Mouse (Mus musculus) limb, embryonic 11.5 days (tissue): Measurements from ENCODE around the gene Dhrs9. TPM values are rescaled to one million over a fixed set of nuclear protein-coding genes. Genes with fewer than 3 reads are reported as not detected.

Experiments used
- ATAC-seq: fragments of 200-750 bp; cut with Nextera tagmentation; 2 replicates; pipeline ENCODE4 v1.8.0; 2017; ENCODE audit warnings: low read depth; ENCODE audit not compliant: insufficient number of reproducible peaks, low FRiP score, low TSS enrichment
- DNase-seq: peaks from one replicate; pipeline ENCODE4 v3.0.0-alpha.2; 2015; ENCODE audit warnings: low spot score
- H3K27ac ChIP-seq: fragments of 300-500 bp; sonication (generic); replicated peaks from 2 replicates; pipeline ENCODE4 v1.5.1; 2014; ENCODE audit warnings: low read depth, mild to moderate bottlenecking, low read length
- H3K27me3 ChIP-seq: fragments of 300-500 bp; sonication (generic); 2 replicates; pipeline ENCODE4 v1.6.1; 2014; ENCODE audit warnings: mild to moderate bottlenecking, low read length, mixed read lengths; ENCODE audit not compliant: control insufficient read depth, insufficient read depth
- H3K36me3 ChIP-seq: fragments of 300-500 bp; sonication (generic); 2 replicates; pipeline ENCODE4 v1.6.1; 2014; ENCODE audit warnings: mild to moderate bottlenecking, low read length, moderate library complexity, mixed read lengths; ENCODE audit not compliant: control insufficient read depth, insufficient read depth
- H3K4me1 ChIP-seq: fragments of 300-500 bp; sonication (generic); 2 replicates; pipeline ENCODE4 v1.6.1; 2014; ENCODE audit warnings: low read length, mixed read lengths; ENCODE audit not compliant: control insufficient read depth, insufficient read depth
- H3K4me2 ChIP-seq: fragments of 300-500 bp; sonication (generic); 2 replicates; pipeline ENCODE4 v1.6.1; 2014; ENCODE audit warnings: low read depth, mild to moderate bottlenecking, moderate library complexity; ENCODE audit not compliant: severe bottlenecking
- H3K4me3 ChIP-seq: fragments of 300-500 bp; sonication (generic); 2 replicates; pipeline ENCODE4 v1.5.1; 2014; ENCODE audit warnings: low read depth, low read length
- H3K9ac ChIP-seq: fragments of 300-500 bp; sonication (generic); 2 replicates; pipeline ENCODE4 v1.6.1; 2014; ENCODE audit warnings: mild to moderate bottlenecking, low read length
- H3K9me3 ChIP-seq: fragments of 300-500 bp; sonication (generic); 2 replicates; pipeline ENCODE4 v1.6.1; 2016; ENCODE audit warnings: low read length; ENCODE audit not compliant: control insufficient read depth
- WGBS: fragments of 180-500 bp; shearing (Covaris S2); extraction: QIAGEN DNeasy Blood & Tissue Kit; methylation state at CpG from one replicate; pipeline ENCODE4 v1.1.7; 2014; 5-methylcytosine and 5-hydroxymethylcytosine counted together
- polyA plus RNA-seq: library from polyadenylated mRNA; unstranded; fragments of >200 nt; fragmentation: Nextera tagmentation; extraction: Ambion mirVana; gene quantifications from 2 replicates; pipeline ENCODE4 v1.2.1, GENCODE M21; 2014

Dhrs9 gene
- polyA plus RNA-seq, 1 experiment from 2014 or later, result not detected

DNA sequence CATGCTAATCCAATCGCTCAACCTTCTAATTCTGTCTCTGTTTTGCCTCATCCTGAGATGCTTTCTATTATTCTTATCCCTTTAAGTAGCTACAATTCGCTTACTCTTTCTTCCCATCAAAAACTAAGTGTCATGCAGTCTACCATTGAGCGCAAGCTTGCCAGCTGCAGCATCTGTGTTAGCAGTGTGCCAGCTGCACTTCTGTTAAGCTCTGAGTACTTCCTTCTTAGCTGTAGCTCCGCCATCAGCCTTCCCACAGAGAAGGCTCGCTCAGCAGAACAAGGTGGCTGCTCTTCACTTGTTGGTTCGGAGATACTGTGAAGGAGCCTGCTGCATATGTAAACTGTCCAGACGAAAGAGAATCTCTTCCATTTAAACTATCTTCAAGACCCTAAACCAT lies 22.1 kb downstream of the Dhrs9 start:
- WGBS, result 89% methylated on average over 7 of the region's 7 CpGs
- no peak overlapping the region for H3K4me2 ChIP-seq
- no peaks in the 10 kb centered on the region for H3K9me3 ChIP-seq
- H3K4me3 ChIP-seq, result no peak overlapping the region
- no peaks in the 10 kb centered on the region for H3K27me3 ChIP-seq
- H3K36me3 ChIP-seq, result no peaks in the 10 kb centered on the region
- no peak overlapping the region for H3K9ac ChIP-seq
- no peak overlapping the region for H3K27ac ChIP-seq
- no peak for DNase-seq
- no peak for ATAC-seq
- no peaks in the 10 kb centered on the region for H3K4me1 ChIP-seq

DNA sequence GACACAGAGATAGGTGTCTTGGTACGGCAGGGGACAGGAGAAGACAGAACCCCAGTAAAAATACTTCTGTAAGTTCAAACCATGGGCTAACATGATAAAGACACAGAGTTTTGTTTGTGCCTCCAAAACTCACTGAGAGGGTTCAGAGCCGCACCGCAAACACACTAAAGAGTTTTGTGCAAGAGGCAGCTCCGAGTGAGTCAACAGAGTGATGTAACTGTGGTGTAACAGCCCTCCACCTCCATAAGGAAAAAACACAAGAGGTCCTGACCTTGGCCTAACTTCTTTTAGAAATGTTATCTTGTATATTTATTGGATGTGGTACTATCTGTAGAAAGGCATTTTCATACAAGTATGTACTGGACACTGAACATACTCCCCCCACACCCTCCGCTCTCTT lies 25.4 kb downstream of the Dhrs9 start:
- H3K27me3 ChIP-seq, result no peaks in the 10 kb centered on the region
- no peaks in the 10 kb centered on the region for H3K9me3 ChIP-seq
- H3K9ac ChIP-seq, result no peak overlapping the region
- DNase-seq, result no peak
- 98% methylated on average over 5 of the region's 5 CpGs for WGBS
- no peak overlapping the region for H3K4me2 ChIP-seq
- no peak for ATAC-seq
- H3K36me3 ChIP-seq, result no peaks in the 10 kb centered on the region
- H3K27ac ChIP-seq, result no peak overlapping the region
- H3K4me1 ChIP-seq, result no peaks in the 10 kb centered on the region
- H3K4me3 ChIP-seq, result no peak overlapping the region

GRCm38 (mm10) chr2:69414539-69414938 lies 34.3 kb downstream of the Dhrs9 start:
- no peaks in the 10 kb centered on the region for H3K27me3 ChIP-seq
- 93% methylated on average over 10 of the region's 10 CpGs for WGBS
- H3K27ac ChIP-seq, result no peak overlapping the region
- H3K9me3 ChIP-seq, result no peaks in the 10 kb centered on the region
- H3K9ac ChIP-seq, result no peak overlapping the region
- no peaks in the 10 kb centered on the region for H3K4me1 ChIP-seq
- H3K36me3 ChIP-seq, result no peaks in the 10 kb centered on the region
- H3K4me2 ChIP-seq, result no peak overlapping the region
- H3K4me3 ChIP-seq, result no peak overlapping the region
- ATAC-seq, result no peak
- no peak for DNase-seq

DNA sequence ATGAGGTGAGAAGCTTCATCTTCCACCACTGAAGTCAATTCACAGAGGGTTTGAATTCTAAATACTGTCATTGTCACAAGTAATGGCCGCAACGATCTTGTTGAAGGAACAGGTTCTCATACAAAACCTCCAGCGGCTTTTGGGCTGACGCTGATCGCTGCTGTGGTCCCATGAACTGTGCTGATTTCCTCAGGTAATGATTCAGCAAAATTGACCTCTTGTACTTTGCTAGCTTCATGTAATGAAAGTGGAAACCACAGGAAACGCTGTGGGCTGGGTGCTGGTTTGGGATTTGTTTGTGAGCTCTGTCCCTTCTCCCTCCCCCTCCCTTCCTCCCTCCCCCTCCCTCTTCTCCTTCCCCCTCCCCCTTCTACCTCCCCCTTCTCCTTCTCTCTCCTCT lies 34.8 kb downstream of the Dhrs9 start:
- Histone ChIP-seq H3K4me1 (no peaks in the 10 kb centered on the region), H3K9me3 (no peaks in the 10 kb centered on the region), H3K9ac (no peak overlapping the region), H3K4me2 (no peak overlapping the region), H3K27me3 (no peaks in the 10 kb centered on the region), H3K27ac (no peak overlapping the region), H3K36me3 (no peaks in the 10 kb centered on the region), H3K4me3 (no peak overlapping the region)
- DNase-seq (no peak), ATAC-seq (no peak)
- 82% methylated on average over 6 of the region's 6 CpGs for WGBS

DNA sequence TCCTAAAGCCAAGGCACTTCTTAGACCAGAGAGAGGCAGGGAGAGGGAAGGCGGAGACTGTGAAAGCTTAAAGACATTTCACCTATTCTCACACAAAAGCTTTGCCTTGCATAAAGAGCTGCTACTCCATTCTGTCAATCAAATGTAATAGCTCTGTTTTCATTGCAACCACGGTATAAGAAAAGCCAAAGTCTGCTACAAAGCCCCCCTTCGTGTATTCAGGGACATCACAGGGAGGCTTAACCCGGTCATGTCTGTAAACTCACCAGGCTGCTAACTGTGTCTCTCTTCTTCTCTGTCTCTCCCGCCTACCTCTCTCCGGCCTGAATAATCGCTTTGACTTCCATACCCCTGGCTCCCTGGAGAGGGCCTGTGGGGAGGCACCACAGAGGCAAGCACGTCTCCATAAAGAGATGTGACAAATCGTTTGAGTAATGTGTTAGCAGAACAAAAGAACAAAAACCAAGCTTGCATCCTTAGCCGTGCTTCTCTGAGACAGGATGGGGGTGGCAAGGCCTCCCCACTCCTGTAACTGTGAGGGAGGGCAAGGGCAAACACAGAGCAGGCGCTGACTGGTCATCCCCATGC lies 38.1 kb downstream of the Dhrs9 start:
- 16% methylated on average over 11 of the region's 11 CpGs for WGBS
- no peak overlapping the region for H3K4me3 ChIP-seq
- no peaks in the 10 kb centered on the region for H3K36me3 ChIP-seq
- H3K27ac ChIP-seq, result no peak overlapping the region
- H3K27me3 ChIP-seq, result no peaks in the 10 kb centered on the region
- peak overlapping the region; percentile 13; the same call in 1 of the 2 replicates for H3K9ac ChIP-seq
- H3K4me1 ChIP-seq, result no peaks in the 10 kb centered on the region
- no peak overlapping the region for H3K4me2 ChIP-seq
- H3K9me3 ChIP-seq, result no peaks in the 10 kb centered on the region
- no peak for ATAC-seq
- no peak for DNase-seq

DNA sequence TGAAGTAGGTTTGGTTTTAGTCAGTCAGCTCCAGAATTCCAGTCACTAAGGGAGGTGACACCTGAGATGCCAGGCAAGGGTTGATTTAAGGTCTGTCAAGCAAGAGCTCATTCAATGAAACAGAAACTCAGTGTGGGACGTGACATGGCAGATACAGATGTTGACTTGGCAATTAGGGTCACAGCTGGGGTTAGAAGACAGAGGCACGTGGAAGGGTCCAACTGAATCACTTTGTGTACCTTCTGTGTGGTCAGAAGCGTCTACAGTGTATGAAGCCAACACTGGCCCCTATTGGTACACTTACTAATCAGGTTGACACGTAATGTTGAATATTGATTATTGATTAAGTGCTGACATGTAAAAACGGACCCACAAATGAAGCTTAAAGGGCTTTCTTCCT lies 44.6 kb downstream of the Dhrs9 start:
- no peaks in the 10 kb centered on the region for H3K4me1 ChIP-seq
- no peak overlapping the region for H3K4me3 ChIP-seq
- no peak overlapping the region for H3K4me2 ChIP-seq
- no peaks in the 10 kb centered on the region for H3K36me3 ChIP-seq
- DNase-seq, result no peak
- WGBS, result 49% methylated on average over 5 of the region's 5 CpGs
- ATAC-seq, result no peak
- no peaks in the 10 kb centered on the region for H3K27me3 ChIP-seq
- no peak overlapping the region for H3K9ac ChIP-seq
- H3K27ac ChIP-seq, result no peak overlapping the region
- H3K9me3 ChIP-seq, result no peaks in the 10 kb centered on the region

DNA sequence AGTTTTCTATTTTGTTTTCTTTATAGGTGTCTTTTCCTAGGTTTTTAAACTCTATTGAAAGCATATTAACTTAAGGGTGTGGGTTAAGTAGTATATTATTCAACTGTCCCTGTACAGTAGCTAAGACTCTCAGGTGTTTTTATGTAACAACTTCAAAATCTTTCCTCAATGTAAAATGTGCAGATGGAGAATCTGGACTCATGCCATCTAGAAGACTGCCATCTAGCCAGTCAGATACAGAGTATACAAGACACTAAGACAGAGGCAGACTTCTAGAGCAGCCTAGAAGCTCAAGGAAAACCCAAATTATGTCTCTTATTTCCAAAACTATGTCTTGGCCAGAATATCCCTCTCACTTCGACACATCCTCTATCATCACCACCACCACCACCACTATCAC lies 45.8 kb downstream of the Dhrs9 start:
- Histone ChIP-seq H3K9ac (no peak overlapping the region), H3K36me3 (no peaks in the 10 kb centered on the region), H3K4me3 (no peak overlapping the region), H3K4me2 (no peak overlapping the region), H3K9me3 (no peaks in the 10 kb centered on the region), H3K4me1 (no peaks in the 10 kb centered on the region), H3K27ac (no peak overlapping the region), H3K27me3 (no peaks in the 10 kb centered on the region)
- ATAC-seq, result no peak
- DNase-seq, result no peak
- 83% methylated on average over 1 of the region's 1 CpGs for WGBS

DNA sequence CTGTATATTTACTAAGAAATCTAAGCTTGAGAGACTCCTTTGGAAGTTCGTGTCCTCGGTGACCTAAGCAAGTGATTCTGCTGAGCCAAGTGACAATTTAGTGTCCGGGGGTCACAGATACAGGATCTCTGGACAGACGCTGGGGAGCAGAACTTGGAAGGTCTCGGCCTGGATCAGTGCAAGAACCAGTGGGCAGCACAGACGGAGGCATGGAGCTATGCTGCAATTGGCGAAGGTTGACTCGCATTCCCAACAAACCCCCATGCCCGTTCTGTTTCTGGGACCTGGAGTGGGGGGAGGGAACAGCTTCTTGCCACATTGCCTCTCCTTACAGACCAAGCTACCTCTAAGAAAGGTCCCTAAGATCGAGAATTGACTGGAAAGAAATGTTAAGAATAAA lies 46.9 kb downstream of the Dhrs9 start:
- ATAC-seq (no peak), DNase-seq (no peak)
- Histone ChIP-seq H3K36me3 (no peaks in the 10 kb centered on the region), H3K27ac (no peak overlapping the region), H3K27me3 (no peaks in the 10 kb centered on the region), H3K9ac (no peak overlapping the region), H3K4me2 (no peak overlapping the region), H3K9me3 (no peaks in the 10 kb centered on the region), H3K4me1 (no peaks in the 10 kb centered on the region), H3K4me3 (no peak overlapping the region)
- WGBS, result 86% methylated on average over 10 of the region's 10 CpGs

- peak; percentile 51; the same call in 1 of the 2 replicates for ATAC-seq
- H3K4me3 ChIP-seq, result no peak overlapping the region
- H3K4me2 ChIP-seq, result no peak overlapping the region
- peak; percentile 84 for DNase-seq
- H3K9me3 ChIP-seq, result no peaks in the 10 kb centered on the region
- H3K27me3 ChIP-seq, result no peaks in the 10 kb centered on the region
- H3K27ac ChIP-seq, result no peak overlapping the region
- 36% methylated on average over 3 of the region's 3 CpGs for WGBS
- H3K4me1 ChIP-seq, result no peaks in the 10 kb centered on the region
- H3K9ac ChIP-seq, result no peak overlapping the region
- no peaks in the 10 kb centered on the region for H3K36me3 ChIP-seq
These were observed 47.9 kb downstream of the Dhrs9 start for GRCm38 (mm10) chr2:69428116-69428515.
